Mouse (Mus musculus) urinary bladder, adult 2 months (tissue): ENCODE results near the gene Rbm19. TPM values are rescaled to one million over a fixed set of nuclear protein-coding genes. Genes with fewer than 3 reads are reported as not detected.

ENCODE experiments used
- DNase-seq: peaks from one replicate; pipeline ENCODE4 v3.0.0; 2022; ENCODE audit warnings: low spot score
- polyA plus RNA-seq: library from polyadenylated mRNA; depleted of rRNA; stranded (reverse); fragments of >200 nt; gene quantifications from 2 replicates; pipeline ENCODE4 v1.2.3, GENCODE M21; 2012

The Rbm19 gene
- polyA plus RNA-seq, 1 experiment, result 7.0 TPM

DNA sequence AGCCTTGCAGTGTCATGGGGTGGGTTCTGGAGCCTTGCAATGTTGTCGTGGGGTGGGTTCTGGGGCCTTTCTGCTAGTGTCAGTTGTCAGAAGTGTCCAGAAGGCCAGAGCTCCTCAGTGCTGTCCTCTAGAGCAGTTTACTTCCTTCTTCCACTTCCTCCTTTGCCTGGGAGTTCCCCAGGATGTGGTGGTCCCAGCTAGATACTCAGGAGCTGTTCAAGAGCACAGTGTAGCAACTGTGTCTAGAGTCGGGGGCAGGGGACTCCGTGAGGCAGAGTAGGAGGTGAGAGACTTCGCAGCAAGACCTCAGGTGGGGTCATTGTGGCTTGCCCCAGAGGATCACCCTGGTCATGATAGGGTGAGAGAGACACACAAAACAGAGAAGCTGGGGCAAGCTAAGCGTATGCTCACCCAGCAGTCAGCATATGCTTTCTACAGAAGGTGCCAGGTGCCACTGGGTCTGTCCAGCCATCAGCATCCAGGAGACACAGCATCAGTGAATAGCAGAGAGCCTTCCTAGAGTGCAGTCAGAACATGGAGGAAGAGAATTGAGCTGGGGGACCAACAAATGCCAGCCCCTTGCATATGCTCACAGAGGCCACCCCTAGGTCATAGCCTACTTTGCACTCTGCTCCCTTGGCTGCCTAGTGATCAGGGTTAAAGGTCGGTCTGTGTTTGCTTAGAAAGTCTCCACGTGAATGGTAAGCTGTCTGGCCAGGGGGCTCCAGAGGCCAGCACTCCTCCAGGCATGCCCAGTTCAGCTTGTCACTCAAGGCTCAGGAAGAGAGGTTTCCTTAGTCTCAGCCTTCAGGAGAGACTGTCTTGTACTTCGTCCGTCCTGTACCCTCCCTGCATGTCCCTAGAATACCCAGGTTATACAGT, 49.0 kb downstream of the Rbm19 start:
- no peak for DNase-seq

DNA sequence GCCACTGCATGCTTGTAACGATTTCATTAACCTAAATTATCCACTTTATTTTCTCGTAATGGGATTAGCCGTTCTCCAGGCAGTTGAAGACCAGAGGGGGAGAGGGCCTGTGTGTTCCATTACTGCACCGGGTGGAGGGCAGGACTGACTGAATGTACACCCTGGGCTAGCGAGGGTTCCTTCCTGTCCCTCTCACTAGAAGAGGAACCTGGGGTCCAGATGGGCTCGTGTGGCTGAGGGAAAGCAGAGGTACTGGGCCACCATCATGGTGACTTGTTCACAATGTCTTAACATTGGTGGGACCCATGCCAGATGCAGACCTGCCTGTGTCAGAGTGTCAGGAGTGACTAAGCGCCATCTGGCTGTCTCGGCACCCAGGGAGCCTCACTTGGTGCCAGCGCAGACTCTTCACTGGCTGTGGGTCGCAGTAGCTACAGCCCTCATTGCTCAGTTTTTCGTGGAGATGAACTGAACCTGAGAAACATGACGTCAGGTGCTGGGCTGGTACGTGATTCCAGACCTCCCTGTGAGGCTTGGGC, 51.6 kb downstream of the Rbm19 start:
- DNase-seq, result no peak

DNA sequence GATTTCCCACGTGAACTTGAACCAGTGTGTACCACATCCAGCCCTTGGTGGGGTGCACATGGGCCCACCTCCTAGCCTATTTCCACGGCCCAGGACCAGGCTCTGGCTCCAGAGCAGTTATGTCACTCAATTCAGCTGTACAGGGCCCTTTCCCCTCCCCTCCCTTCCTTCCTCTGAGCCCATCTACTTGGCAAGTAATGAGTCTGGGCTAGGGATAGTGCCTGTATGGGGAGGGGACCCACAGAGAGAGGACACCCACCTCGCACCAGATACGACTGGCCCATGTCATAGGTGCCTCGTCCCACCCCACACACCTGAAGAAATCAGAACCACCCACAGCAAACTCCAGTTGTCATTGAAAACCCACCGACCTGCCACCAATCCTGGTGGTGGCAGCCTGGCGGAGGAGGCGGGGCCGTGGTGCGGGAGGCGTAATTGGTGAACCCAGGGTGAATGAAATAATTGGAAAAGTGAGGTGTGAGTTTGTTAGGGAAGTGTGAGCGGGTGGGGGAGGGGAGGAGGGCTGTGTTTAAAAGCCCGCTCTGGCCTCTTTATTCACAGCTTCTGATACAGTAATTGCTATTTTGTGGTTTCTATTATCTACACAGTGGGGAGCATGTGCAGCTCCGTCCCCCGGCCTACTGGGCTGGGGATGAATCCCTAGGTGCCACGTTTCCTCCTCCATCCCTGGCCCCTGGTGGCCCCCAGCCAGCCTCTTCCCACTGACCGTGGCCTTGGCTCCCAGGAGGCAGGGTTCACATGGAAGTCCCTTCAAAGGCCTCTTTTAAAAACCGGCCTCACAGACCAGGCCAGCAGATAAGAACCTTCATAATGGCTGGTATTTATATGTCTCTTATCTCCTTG, 55.8 kb downstream of the Rbm19 start:
- no peak for DNase-seq

DNA sequence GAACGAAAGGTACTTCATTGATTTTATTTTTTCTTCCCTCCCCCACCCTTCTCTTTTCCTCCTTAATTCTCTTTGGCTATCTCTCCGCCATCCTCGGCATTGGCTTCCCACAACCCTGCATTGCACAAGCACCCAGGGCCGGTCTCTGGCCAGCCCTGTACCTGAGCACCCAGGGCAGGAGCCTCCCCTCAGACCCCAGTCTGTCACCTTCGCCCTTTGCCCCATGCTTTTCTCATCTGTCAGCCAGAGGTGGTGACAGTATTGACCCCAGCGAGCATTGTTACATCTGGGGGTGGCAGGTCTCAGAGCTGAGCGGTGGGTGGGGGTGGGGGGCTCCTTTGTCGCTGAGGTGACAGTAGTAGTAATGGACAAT, 56.5 kb downstream of the Rbm19 start:
- no peak for DNase-seq

DNA sequence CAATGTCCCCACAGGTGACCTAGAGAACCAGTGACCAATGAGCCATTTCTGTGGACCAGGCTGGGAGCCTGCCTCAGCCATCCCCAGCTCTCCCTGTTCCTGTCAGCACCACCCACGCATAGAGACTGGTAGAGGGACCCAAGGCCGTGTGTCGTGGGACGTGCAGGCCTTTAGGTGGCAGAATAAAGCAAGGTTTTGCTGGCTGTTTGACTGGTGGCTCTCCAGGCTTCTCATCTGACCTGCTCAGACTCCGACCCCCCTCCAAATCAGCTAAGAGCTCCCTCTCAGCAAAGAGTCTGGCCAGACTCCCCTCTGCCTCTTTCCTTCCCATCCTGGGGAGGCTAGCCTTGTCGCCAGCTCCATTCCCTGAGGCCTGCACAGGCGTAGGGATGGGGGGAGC, 58.1 kb downstream of the Rbm19 start:
- no peak for DNase-seq

DNA sequence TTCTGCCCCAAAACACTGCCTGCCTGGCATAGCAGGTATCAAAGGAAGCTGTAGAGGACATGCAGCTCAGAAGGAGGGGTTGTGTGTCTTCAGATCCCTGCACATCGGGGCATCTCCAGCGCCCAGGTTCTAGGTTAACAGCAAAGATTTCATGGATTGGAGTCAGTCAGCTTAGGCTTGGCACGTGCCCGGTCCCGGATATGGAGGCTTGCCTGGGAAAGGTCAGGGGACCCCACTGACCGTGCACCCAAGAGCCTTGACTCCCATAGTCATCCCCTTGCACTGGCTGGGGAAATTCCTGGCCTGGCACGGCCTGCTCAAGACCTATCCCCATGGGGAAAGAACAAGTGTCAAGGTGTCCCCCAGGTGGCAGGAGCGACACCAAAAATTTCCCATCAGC, 59.0 kb downstream of the Rbm19 start:
- DNase-seq, result no peak

DNA sequence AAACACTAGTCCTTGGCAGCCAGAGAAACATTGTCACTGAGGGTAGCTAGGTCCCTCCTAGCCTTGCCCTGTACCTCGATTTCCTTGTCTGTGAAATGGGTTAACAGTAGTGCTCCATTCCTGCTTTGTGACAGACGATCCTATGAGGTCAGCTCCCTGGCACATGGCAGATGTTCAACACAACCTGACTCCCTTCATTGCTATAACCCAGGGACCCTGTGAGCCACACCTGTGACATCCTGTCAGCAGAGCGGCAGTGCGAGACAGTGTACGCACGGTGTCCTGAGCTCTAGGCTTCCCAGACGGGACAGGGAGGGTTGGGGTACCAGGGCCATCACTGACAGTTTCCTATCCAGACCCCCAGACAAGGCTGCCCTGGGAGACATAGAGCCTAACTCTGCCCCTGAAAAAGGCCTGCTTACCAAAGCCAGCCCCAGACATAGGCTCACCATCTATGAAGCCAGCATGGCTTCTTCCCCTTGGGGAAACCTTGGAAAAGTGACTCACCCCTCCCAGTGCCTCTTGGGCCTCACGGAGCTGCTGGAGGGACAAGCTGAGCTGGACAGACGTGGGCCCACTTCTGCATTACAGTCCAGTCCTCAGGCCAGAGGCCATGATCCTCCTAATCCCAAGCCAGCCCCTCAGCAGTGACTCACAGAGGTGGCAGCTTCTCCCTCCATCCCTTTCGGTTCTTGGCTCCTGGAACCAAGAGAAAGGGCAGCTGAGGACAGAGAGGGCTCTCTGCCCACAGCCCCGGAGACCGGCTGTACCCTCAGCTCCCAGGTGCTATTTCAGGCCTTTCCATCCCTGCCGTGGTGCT, 60.2 kb downstream of the Rbm19 start:
- DNase-seq, result no peak

DNA sequence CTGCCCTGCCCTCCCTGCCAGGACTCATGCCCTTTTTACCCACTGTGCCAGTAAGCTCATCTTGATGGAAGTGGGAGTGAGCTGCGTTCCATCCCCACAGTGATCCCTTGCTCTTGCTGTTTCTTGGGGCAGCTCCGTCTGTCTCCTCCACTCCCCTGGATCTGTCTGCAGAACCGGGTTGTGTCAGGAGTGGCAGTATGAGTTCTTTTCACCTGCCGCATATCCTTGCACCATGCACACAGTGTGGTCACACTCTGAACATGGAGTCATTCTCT, 60.7 kb downstream of the Rbm19 start:
- DNase-seq, result no peak

DNA sequence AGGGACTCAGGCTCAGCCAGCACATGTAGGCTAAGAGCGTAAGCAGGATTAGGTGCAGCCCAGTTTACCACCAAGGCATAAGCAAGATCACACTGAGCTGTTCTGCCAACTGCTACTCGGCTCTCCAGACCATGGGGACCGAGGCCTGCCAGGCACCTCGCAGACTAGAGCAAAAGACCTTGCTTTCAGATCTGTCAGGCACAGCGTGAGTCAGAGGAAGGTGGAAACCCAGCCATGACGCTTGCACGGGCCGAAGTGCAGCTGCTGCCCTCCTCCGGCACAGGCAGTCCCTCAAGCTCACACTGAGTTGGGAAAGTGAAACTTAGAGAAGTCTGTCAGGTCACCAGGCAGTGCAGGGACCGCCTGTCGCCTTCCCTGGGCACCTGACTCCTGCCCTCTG, 63.8 kb downstream of the Rbm19 start:
- no peak for DNase-seq

DNA sequence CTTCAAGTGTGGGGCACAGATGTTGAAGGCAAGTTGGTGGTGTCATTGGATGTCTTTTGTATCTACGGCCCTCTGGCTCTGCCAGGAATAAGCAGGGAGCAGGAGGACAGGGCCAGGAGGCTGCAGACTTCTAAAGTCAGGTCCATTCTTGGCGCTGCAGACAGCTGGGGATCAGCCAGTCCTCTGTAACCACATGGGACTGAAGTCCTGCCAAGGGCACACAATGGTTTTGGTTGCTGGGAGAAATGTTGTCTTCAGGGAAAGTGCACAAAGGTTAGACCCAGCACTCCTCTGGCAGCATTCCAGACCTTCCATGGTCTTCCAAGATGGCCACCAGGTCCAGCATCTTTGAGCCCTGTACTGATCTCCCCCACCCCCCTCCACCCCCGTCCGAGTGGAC, 65.1 kb downstream of the Rbm19 start:
- DNase-seq, result no peak

DNA sequence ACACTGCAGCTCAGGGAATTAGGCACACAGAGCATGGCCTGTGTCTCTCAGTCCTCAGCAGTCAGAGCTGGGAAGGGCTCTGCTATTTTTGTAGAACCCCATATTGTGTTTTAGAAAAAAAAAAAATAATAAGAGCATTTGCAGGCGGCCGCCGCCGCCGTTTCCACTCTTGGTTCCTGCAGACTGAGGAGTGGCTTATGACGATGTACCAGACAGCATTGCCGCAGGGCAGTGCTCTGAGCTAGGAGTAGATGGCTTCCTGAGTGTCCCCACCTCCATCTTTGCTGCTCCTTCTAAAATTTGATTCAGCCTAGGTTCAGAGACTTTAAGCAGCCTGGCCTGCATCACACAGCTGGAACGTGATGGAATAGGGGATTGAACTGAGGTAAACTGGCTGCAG, 67.1 kb downstream of the Rbm19 start:
- no peak for DNase-seq

DNA sequence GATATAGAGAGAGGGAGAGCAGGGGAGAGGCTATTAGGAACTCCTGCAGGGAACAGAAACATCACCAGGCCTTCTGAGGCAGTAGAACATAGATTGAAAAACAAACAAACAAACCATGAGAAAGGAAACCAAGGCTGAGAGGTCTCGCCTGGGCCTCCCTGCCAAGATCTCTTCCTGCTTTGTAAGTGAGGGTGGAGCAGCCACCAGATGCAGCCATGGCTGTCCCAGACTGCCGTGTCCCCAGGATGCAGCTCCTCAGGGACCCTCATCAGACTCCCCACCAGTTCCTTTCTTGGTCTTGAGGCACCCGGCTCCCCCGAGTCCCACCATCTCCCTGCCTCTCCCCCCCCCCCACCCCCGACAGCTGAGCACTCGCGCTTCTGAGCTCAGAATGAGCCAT, 67.5 kb downstream of the Rbm19 start:
- no peak for DNase-seq

DNA sequence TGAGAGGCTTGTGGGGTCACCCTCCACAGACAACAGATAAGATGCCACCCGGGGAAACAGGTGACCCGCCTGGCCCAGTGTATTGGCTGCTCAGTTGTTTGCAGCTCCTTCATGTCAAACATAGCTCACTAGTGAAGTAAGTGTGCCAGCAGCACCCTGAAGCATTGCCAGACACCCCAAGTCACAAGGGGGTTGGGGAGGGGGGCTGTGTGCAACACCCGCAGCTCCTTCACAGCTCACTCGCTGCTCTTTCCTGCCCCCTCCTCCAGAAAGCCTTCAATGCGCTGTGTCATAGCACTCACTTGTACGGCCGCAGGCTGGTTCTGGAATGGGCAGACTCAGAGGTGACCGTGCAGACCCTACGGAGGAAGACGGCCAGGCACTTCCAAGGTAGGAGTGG, 69.7 kb downstream of the Rbm19 start:
- DNase-seq, result no peak

DNA sequence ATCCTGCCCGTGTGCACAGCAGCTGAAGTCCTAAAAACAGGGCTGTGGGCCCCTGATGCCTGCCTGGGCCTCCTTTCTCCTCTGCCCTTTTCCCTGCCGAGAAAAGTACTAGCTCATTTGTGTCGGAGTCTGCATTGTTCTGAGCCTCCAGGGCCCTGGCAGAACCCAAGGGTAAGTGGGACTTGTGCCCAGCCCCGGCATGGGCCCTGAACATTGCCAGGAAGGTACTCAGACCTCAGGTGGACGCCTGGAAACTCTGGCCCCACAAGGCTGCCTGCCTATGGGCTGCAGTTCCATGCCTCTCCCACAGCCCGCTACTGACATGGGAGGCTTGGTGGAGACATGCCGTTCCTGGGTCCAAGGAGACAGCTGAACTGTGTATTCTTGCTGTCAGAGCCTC, 72.3 kb downstream of the Rbm19 start:
- no peak for DNase-seq

DNA sequence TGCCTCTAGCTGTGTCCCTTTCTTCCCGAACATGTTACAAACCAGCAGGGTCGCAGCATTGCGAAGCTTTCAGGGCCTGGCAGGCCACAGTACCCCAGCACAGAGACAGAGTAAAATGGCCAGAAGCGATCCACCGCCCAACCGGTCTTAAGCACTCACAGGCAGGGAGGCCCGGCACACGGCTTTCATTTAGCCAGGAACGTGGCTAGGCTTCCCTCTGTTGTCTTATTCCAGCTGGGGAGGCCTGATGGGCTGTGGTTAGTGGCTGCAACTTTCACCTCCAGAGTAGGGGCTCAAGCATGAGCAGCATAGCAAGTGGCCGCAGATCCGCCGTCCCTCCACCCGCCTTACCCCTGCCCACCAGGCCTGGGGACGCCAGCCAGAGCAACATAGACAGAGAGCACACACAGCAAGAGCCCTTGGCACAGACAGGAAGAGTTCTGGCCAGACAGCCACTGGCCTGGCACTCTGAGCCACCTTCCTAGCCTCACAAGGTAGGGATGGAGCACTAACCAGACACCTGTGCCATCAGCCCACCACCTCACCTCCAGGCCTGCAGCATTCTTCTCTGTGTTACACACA, 73.8 kb downstream of the Rbm19 start:
- DNase-seq, result no peak

DNA sequence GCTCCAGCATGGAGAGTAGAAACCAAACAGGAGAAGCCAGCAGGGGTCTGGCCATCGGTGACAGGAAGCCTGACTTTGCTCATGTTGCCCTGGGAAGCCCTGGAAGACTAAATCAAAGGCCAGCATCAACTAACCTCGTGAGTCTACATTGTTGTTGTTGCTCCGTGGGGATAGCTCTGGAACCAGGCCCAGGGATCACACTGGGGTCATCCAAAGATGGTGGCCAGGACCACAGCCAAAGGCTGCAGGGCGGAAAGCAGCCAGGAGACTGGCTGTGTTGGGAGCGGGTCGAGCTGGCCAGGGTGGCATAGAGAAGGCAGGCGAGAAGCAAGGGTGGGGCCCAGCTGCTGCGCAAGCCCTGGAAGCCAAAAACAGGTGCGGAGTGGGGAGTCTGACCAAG, 75.4 kb downstream of the Rbm19 start:
- no peak for DNase-seq

DNA sequence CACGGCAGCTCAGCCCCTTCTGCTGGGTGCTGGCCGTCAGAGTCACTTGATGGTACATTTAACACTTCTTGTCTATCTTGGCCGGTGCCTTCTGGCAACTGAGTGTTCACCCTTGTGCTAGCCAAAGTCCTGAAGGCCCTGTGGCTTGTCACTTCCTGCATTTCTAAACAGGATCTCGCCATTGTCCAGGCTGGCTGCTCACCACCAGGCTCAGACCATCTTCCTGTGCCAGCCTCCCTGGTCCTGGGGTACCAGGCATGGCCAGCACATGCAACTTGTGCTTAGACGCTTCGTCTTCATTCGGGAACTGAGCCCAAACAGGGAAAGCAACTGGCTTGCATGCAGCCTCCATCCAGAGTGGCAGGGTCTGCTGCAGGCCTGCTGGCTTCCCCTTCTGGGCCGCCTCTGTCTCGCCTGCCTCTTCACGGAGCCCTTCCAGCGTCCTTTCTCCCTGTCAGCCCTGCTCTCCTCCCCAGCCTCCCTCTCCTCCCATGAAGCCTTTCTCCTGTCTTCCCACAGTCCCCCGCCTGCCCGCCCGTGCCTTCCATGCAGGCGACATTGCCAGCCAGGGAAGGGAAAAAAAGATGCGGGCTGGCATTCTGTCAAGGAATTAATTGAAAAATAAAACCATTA, 78.2 kb downstream of the Rbm19 start:
- no peak for DNase-seq

DNA sequence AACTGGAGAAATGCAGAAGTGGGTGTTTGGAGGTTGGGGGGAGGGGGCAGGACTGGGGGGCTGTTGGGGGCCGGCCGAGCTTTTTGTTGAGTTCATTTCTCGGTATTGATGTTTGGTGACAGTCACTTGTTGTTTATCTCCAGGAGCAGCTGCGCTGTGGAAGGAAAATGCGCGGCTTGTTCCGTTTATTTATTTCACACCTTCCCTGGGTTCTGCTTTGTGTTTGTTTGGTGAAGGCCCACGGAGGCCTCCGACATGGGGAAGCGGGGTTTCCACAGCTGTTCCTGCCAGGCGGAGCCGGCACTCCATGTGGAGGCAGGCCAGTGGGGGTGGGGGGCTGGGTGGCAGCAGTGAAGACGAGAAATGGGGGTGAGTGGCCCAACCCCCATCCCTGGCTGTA, 78.7 kb downstream of the Rbm19 start:
- no peak for DNase-seq

DNA sequence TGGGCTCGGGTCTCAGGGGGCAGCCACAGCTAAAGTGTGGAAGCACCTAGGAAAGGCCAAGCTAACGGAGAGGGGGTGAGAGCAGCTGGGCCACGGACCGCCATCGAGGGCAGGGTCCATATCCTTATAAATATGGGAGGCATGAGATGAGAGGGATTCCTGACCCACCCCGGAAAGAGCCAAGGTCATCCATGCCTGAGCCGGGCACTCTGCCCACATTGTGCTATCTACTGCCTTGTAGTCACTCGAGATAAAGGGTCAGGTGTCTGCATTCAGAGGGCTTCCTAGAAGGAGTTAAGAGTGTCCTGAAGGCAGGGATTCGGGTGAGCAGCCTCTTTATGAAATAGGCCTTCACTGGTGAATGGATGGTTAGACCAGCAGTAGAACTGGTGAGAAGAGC, 80.6 kb downstream of the Rbm19 start:
- no peak for DNase-seq

DNA sequence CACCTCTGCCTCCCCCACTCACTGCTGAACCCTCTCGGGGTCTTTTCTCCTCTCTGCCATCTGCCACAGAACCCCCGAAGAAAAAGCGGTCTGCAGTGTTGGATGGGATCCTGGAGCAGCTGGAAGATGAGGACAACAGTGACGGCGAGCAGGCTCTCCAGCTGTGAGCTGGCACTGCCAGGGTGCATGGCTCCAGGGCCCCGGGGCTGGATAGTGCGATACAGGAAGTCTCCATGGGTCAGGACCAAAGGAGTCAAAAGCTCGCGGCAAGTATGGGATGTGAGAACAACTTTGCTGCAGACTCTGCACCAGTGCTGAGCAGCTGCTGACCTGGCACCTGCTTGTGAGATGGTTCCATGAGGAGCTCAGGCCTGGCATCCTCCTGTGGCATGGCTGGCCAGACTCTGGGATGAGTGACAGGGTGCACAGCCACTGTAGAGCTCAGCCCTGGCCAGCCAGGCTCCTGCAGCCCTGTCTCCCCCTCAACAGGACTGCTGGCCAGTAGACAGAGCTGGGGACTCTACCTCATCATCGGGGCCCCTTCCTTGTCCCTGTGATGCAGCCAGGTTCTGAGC, 81.6 kb downstream of the Rbm19 start:
- no peak for DNase-seq

DNA sequence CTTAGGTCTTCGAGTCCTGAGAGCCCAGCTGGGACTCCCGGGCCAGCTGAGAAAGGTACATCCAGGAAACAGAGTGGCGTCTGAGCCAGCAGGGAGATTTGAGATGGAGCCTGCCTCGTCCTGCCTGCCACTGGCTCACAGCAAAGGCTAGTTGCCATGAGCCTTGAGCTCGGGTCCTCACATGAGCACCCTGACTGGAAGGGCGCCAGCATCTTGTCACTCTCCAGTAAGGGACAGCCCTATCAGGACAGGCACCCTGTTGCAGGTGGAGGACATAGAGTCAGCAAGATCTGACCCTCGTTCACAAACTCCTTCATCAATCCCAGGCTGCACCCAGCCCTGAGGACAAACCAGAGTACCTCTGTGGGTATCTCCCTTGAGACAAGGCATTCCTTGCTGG, 83.6 kb downstream of the Rbm19 start:
- no peak for DNase-seq
